Mouse (Mus musculus): ENCODE data around the gene Ifitm3.
"Not testable (repeated sequence)": the region's sequence is repeated elsewhere in the genome, so short reads cannot be mapped to it uniquely, and the experiment has no call there.

DNA sequence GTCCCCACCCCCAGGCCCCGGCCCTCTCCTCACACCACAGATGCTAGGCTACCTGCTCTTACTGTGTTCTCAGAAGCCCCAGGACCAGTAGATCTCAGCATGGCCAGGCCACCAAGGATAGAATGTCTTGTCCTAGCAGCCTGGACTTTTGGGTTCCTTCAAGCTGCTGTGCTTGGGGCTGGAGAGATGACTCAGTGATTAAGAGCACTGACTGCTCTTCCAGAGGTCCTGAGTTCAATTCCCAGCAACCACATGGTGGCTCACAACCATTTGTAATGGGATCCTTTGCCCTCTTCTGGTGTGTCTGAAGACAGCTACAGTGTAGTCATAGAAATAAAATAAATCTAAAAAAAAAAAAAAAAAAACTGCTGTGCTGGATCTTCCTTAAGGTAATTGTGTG, 7.3 kb upstream of the Ifitm3 start, which contains the start of gene Ifitm6:
- not testable (repeated sequence) for TF ChIP-seq CTCF, POLR2A (IDR thresholded peaks at IDR 0.05; ENCODE audit: insufficient read depth, low read depth, low read length)
